Mouse (Mus musculus): ENCODE results near the gene Skap2.

Gene Skap2

GRCm38 (mm10) chr6:52012409-52013244, at the start of gene Skap2:
TSS of gene Skap2 (minus strand) at chr6:52012549.
- peak; percentile 95 for DNase-seq

- no peak for DNase-seq
These were observed 46.6 kb upstream of the Skap2 start for GRCm38 (mm10) chr6:52058899-52059448.

GRCm38 (mm10) chr6:52058120-52058519, 45.8 kb upstream of the Skap2 start:
- peak; percentile 4 for DNase-seq

GRCm38 (mm10) chr6:52053567-52054561, 41.5 kb upstream of the Skap2 start:
- no peak for DNase-seq

GRCm38 (mm10) chr6:52050062-52050461, 37.7 kb upstream of the Skap2 start:
- DNase-seq, result no peak

GRCm38 (mm10) chr6:52045517-52045916, 33.2 kb upstream of the Skap2 start:
- DNase-seq, result no peak

- no peak for DNase-seq
These were observed 23.7 kb upstream of the Skap2 start for GRCm38 (mm10) chr6:52036077-52036476.

GRCm38 (mm10) chr6:52031181-52031580, 18.8 kb upstream of the Skap2 start:
- no peak for DNase-seq

GRCm38 (mm10) chr6:52028131-52028530, 15.8 kb upstream of the Skap2 start:
- no peak for DNase-seq

GRCm38 (mm10) chr6:52027181-52027580, 14.8 kb upstream of the Skap2 start:
- no peak for DNase-seq

- DNase-seq, result no peak
These were observed 13.9 kb upstream of the Skap2 start for GRCm38 (mm10) chr6:52026281-52026680.

- no peak for DNase-seq
These were observed 12.4 kb upstream of the Skap2 start for GRCm38 (mm10) chr6:52024730-52025129.

- DNase-seq, result no peak
These were observed 10.0 kb upstream of the Skap2 start for GRCm38 (mm10) chr6:52022363-52022762.

- DNase-seq, result no peak
These were observed 7.9 kb upstream of the Skap2 start for GRCm38 (mm10) chr6:52020276-52020675.

- DNase-seq, result no peak
These were observed 1.0 kb upstream of the Skap2 start for GRCm38 (mm10) chr6:52013245-52013945.

- no peak for DNase-seq
These were observed 565 bp downstream of the Skap2 start for GRCm38 (mm10) chr6:52011559-52012408.

GRCm38 (mm10) chr6:52009385-52009784, 3.0 kb downstream of the Skap2 start:
- DNase-seq, result no peak

GRCm38 (mm10) chr6:52008757-52009156, 3.6 kb downstream of the Skap2 start:
- DNase-seq, result no peak

GRCm38 (mm10) chr6:52006649-52007218, 5.6 kb downstream of the Skap2 start:
- DNase-seq, result no peak

GRCm38 (mm10) chr6:52005963-52006648, 6.2 kb downstream of the Skap2 start:
- no peak for DNase-seq

GRCm38 (mm10) chr6:52005616-52005962, 6.8 kb downstream of the Skap2 start:
- DNase-seq, result no peak

Data from cerebellum, adult 9-10 months (tissue).